Mouse (Mus musculus) liver, embryonic 12.5 days (tissue): ENCODE results near the gene Aox4. TPM values are rescaled to one million over a fixed set of nuclear protein-coding genes. Genes with fewer than 3 reads are reported as not detected.
A peak's percentile ranks its signal among the peaks of the same experiment; 100 is the strongest.

ENCODE experiments used
- ATAC-seq: fragments of 200-750 bp; cut with Nextera tagmentation; 2 replicates; pipeline ENCODE4 v1.8.0; 2017; ENCODE audit warnings: moderate number of reproducible peaks, mild to moderate bottlenecking, moderate library complexity
- H3K27ac ChIP-seq: fragments of 300-500 bp; sonication (generic); 2 replicates; pipeline ENCODE4 v1.5.1; 2016; ENCODE audit warnings: mild to moderate bottlenecking
- H3K27me3 ChIP-seq: fragments of 300-500 bp; sonication (generic); replicated peaks from 2 replicates; pipeline ENCODE4 v1.6.1; 2016; ENCODE audit warnings: mild to moderate bottlenecking, moderate library complexity
- H3K36me3 ChIP-seq: fragments of 300-500 bp; sonication (generic); 2 replicates; pipeline ENCODE4 v1.6.1; 2016; ENCODE audit warnings: mild to moderate bottlenecking, moderate library complexity
- H3K4me1 ChIP-seq: fragments of 300-500 bp; sonication (generic); 2 replicates; pipeline ENCODE4 v1.6.1; 2016
- H3K4me2 ChIP-seq: fragments of 300-500 bp; sonication (generic); 2 replicates; pipeline ENCODE4 v1.6.1; 2016; ENCODE audit warnings: mild to moderate bottlenecking, moderate library complexity
- H3K4me3 ChIP-seq: fragments of 300-500 bp; sonication (generic); 2 replicates; pipeline ENCODE4 v1.5.1; 2016; ENCODE audit warnings: mild to moderate bottlenecking, moderate library complexity
- H3K9ac ChIP-seq: fragments of 300-500 bp; sonication (generic); 2 replicates; pipeline ENCODE4 v1.6.1; 2016; ENCODE audit warnings: mild to moderate bottlenecking, moderate library complexity
- H3K9me3 ChIP-seq: fragments of 300-500 bp; sonication (generic); replicated peaks from 2 replicates; pipeline ENCODE4 v1.6.1; 2016; ENCODE audit warnings: mild to moderate bottlenecking, moderate library complexity
- WGBS: fragments of 180-500 bp; shearing (Covaris S2); methylation state at CpG from one replicate; pipeline ENCODE4 v1.1.7; 2016; ENCODE audit not compliant: insufficient replicate concordance; 5-methylcytosine and 5-hydroxymethylcytosine counted together
- polyA plus RNA-seq: library from polyadenylated mRNA; unstranded; fragments of >200 nt; fragmentation: Nextera tagmentation; extraction: Ambion mirVana; gene quantifications from 2 replicates; pipeline ENCODE4 v1.2.1, GENCODE M21; 2016

Gene Aox4
- polyA plus RNA-seq, result 0.82 and 0.85 TPM in 2 replicates

GRCm38 (mm10) chr1:58210203-58210602 lies at the start of gene Aox4:
Gene Aox4, plus strand, starts transcription at chr1:58210397.
- Histone ChIP-seq H3K27ac (no peak within 1 kb of the TSS), H3K9me3 (no peaks in the 10 kb centered on the region), H3K4me3 (no peak within 1 kb of the TSS), H3K27me3 (no peaks in the 10 kb centered on the region), H3K36me3 (no peaks in the 10 kb centered on the region), H3K4me2 (no peak within 1 kb of the TSS), H3K4me1 (no peaks in the 10 kb centered on the region), H3K9ac (no peak within 1 kb of the TSS)
- no peak for ATAC-seq
- 68% methylated on average over 17 of the region's 17 CpGs for WGBS

DNA sequence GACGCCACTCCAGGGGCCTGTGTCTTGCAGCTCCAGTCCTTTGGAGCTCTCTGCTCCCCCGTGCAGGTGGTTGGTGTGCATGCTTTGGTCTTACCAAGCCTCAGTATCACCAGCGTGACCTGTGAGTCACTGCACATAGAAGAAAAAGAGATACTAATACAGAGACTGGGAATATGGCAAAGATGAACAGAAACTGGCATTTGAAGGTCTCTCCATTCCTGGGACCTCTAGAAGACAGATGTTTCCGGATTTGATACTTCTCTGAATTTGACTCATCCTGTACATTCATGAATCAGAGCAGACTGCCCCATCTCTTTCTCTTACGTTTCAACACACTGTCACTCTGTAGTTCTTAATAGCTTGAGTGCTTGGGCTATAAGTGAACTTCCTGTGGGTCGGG lies 40.3 kb upstream of the Aox4 start:
- no peaks in the 10 kb centered on the region for H3K36me3 ChIP-seq
- no peak overlapping the region for H3K4me3 ChIP-seq
- 56% methylated on average over 6 of the region's 6 CpGs for WGBS
- no peak for ATAC-seq
- H3K27ac ChIP-seq, result no peak overlapping the region
- H3K9ac ChIP-seq, result no peak overlapping the region
- H3K4me1 ChIP-seq, result no peaks in the 10 kb centered on the region
- no peaks in the 10 kb centered on the region for H3K27me3 ChIP-seq
- H3K9me3 ChIP-seq, result no peaks in the 10 kb centered on the region
- no peak overlapping the region for H3K4me2 ChIP-seq

DNA sequence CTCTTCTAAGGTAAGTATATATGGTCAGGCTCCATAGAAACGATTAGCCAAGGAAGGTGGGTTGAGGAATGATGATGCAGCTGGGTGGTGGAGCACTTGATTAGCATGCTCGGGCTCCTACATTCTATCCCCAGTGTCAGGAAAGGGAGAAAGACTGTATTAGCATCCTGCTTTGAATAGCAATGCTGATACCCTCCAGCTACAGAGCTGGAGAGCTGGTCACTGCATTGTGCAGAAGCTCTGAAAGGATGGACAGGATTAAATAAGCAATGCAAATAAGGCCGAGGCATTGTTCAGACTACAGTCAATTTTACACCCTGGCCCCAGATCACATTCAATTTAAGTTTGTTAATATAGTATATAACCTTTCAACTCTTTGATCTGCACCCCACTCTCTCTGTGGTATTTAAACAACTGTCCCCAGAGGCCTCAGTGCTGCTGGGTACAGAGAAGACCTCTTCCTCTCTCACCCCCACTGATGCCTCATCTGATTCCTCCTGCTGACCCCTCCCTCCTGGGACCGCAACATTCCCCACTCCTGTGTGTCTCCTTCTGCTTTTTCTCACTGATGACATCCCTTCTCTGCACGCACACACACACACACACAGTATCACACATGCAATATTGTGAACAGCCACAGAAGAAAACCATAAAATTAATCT lies 21.6 kb upstream of the Aox4 start:
- Histone ChIP-seq H3K4me2 (no peak overlapping the region), H3K9ac (no peak overlapping the region), H3K27ac (no peak overlapping the region), H3K4me1 (no peaks in the 10 kb centered on the region), H3K4me3 (no peak overlapping the region), H3K36me3 (no peaks in the 10 kb centered on the region), H3K27me3 (no peaks in the 10 kb centered on the region), H3K9me3 (no peaks in the 10 kb centered on the region)
- WGBS, result 59% methylated on average over 5 of the region's 5 CpGs
- ATAC-seq, result no peak

DNA sequence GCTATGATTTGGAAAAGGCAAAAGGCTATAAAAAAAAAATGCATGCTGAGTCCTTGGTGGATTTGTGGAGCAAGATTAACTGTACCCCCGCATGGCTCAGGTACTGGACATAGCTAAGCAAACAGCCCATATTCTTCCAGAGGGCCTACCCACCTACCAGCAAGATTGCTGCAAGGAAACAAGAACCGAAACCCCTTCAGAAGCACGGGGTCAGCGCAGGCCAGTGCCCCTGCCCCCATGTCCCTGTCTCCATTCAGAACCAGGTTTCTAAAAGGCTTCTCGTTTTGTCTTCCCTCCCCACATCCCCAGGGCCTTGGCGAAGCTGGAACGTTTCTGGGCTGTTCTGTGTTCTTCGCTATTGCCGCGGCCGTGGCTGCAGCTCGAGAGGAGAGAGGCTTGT lies 15.9 kb upstream of the Aox4 start:
- no peaks in the 10 kb centered on the region for H3K4me1 ChIP-seq
- H3K9me3 ChIP-seq, result no peaks in the 10 kb centered on the region
- H3K36me3 ChIP-seq, result no peaks in the 10 kb centered on the region
- no peak overlapping the region for H3K27ac ChIP-seq
- no peaks in the 10 kb centered on the region for H3K27me3 ChIP-seq
- H3K9ac ChIP-seq, result no peak overlapping the region
- 76% methylated on average over 12 of the region's 12 CpGs for WGBS
- no peak overlapping the region for H3K4me3 ChIP-seq
- ATAC-seq, result no peak
- no peak overlapping the region for H3K4me2 ChIP-seq

GRCm38 (mm10) chr1:58194988-58195387 lies 15.2 kb upstream of the Aox4 start:
- no peak overlapping the region for H3K4me3 ChIP-seq
- no peaks in the 10 kb centered on the region for H3K27me3 ChIP-seq
- H3K4me1 ChIP-seq, result no peaks in the 10 kb centered on the region
- no peak overlapping the region for H3K9ac ChIP-seq
- no peaks in the 10 kb centered on the region for H3K9me3 ChIP-seq
- no peak for ATAC-seq
- 56% methylated on average over 3 of the region's 3 CpGs for WGBS
- no peak overlapping the region for H3K27ac ChIP-seq
- H3K36me3 ChIP-seq, result no peaks in the 10 kb centered on the region
- H3K4me2 ChIP-seq, result peak overlapping the region; percentile 23

GRCm38 (mm10) chr1:58195541-58195940 lies 14.7 kb upstream of the Aox4 start:
- WGBS, result 10% methylated on average over 10 of the region's 10 CpGs
- Histone ChIP-seq H3K4me3 (no peak overlapping the region), H3K36me3 (no peaks in the 10 kb centered on the region), H3K4me1 (no peaks in the 10 kb centered on the region), H3K27ac (no peak overlapping the region), H3K27me3 (no peaks in the 10 kb centered on the region), H3K9ac (no peak overlapping the region), H3K4me2 (peak overlapping the region; percentile 23), H3K9me3 (no peaks in the 10 kb centered on the region)
- no peak for ATAC-seq

GRCm38 (mm10) chr1:58197023-58197422 lies 13.2 kb upstream of the Aox4 start:
- no peaks in the 10 kb centered on the region for H3K9me3 ChIP-seq
- no peaks in the 10 kb centered on the region for H3K27me3 ChIP-seq
- WGBS, result 67% methylated on average over 9 of the region's 9 CpGs
- H3K27ac ChIP-seq, result no peak overlapping the region
- H3K4me1 ChIP-seq, result no peaks in the 10 kb centered on the region
- no peaks in the 10 kb centered on the region for H3K36me3 ChIP-seq
- H3K4me2 ChIP-seq, result no peak overlapping the region
- ATAC-seq, result no peak
- H3K9ac ChIP-seq, result no peak overlapping the region
- no peak overlapping the region for H3K4me3 ChIP-seq

GRCm38 (mm10) chr1:58198386-58198785 lies 11.8 kb upstream of the Aox4 start:
- no peaks in the 10 kb centered on the region for H3K4me1 ChIP-seq
- no peak overlapping the region for H3K4me3 ChIP-seq
- 53% methylated on average over 4 of the region's 4 CpGs for WGBS
- no peaks in the 10 kb centered on the region for H3K27me3 ChIP-seq
- no peaks in the 10 kb centered on the region for H3K36me3 ChIP-seq
- no peaks in the 10 kb centered on the region for H3K9me3 ChIP-seq
- H3K4me2 ChIP-seq, result no peak overlapping the region
- no peak overlapping the region for H3K9ac ChIP-seq
- ATAC-seq, result no peak
- H3K27ac ChIP-seq, result no peak overlapping the region

DNA sequence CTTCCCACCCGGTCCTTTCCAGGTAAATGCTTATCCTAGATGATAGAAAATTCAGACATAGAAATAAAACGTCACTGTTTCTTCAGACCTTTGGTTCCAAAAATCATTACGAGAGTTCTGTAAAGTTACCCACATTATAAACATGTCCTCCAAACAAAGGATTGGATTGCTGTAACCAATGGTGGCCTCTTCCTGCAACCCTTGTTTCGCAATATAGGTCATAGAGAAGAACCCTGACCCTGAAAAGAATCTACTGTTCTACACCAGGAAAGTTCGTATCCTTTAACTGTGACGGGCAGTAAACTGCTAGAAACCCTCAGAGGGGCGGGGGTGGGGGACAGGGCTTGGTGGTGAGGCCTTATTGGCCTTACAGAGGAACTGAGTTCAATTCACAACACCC lies 2.6 kb downstream of the Aox4 start:
- no peak overlapping the region for H3K27ac ChIP-seq
- no peaks in the 10 kb centered on the region for H3K36me3 ChIP-seq
- ATAC-seq, result no peak
- no peaks in the 10 kb centered on the region for H3K27me3 ChIP-seq
- no peak overlapping the region for H3K4me3 ChIP-seq
- 65% methylated on average over 7 of the region's 7 CpGs for WGBS
- no peaks in the 10 kb centered on the region for H3K9me3 ChIP-seq
- no peak overlapping the region for H3K4me2 ChIP-seq
- no peak overlapping the region for H3K9ac ChIP-seq
- no peaks in the 10 kb centered on the region for H3K4me1 ChIP-seq

DNA sequence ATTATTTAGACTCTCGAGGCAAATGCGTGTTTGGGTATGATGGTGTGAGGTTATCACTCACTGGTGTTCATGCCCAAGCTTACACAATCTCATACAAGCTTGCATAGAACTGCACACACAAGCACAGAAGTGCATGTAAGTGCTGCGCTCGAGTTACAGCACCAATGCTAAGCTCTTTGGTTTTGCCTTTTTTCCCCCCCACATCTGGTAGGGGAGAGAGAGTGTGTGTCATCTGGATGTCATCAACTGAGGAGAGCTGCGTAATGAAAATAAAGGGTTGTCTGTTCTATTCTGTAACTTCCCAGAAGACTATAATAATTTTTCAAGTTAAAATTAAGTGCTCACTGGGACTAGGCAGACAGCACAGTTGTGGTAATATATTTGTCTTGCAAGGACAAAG lies 3.6 kb downstream of the Aox4 start:
- WGBS, result 70% methylated on average over 5 of the region's 5 CpGs
- Histone ChIP-seq H3K27me3 (no peaks in the 10 kb centered on the region), H3K4me2 (no peak overlapping the region), H3K36me3 (no peaks in the 10 kb centered on the region), H3K27ac (no peak overlapping the region), H3K4me3 (no peak overlapping the region), H3K9me3 (no peaks in the 10 kb centered on the region), H3K4me1 (no peaks in the 10 kb centered on the region), H3K9ac (no peak overlapping the region)
- no peak for ATAC-seq

DNA sequence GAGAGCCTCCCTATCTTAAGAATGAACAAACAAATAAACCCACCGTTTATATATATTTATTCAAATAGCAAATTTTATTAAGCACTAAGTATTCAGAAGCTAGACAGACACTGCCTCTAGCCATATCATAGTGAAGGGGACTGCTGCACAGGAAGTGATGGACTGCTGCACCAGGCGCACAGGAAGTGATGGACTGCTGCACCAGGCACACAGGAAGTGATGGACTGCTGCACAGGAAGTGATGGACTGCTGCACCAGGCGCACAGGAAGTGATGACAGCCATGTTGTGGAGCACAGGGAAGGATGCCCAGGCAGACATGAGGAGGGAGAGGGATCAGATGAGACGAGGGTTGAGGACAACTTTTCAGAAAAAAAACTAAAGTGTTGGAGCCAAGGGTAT lies 5.2 kb downstream of the Aox4 start:
- Histone ChIP-seq H3K4me2 (no peak overlapping the region), H3K27me3 (no peaks in the 10 kb centered on the region), H3K36me3 (no peaks in the 10 kb centered on the region), H3K4me3 (no peak overlapping the region), H3K27ac (no peak overlapping the region), H3K4me1 (no peaks in the 10 kb centered on the region), H3K9ac (no peak overlapping the region), H3K9me3 (no peaks in the 10 kb centered on the region)
- no peak for ATAC-seq
- 59% methylated on average over 4 of the region's 4 CpGs for WGBS

DNA sequence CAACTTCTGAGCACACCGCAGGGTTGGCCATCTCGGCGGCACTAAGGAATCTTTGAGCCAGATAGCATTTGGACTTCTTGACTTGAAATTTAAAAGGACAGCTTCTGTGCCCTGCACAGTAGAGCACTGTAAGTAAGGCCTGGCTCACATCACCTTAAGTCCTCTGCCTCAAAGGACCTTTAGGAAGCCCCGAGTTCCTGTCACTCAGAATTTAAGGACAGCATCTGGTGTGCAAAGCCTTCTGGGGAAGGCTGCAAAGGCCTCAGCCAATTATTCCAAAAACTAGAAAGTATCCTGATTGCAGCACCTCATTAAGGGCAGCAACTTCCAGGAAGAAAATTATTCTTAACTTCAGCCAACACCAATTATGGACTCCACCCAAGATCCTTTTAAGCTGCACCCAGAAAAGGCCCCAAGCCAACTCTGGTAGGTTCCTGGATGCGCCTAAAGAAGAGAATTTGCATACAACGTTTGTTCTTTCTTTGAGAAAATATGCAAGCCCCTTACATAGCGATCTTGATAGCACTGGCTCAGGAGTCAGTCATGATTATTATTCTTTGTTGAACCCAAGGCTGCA lies 5.8 kb downstream of the Aox4 start:
- no peak overlapping the region for H3K4me2 ChIP-seq
- ATAC-seq, result no peak
- WGBS, result 78% methylated on average over 7 of the region's 7 CpGs
- H3K4me1 ChIP-seq, result no peaks in the 10 kb centered on the region
- no peaks in the 10 kb centered on the region for H3K36me3 ChIP-seq
- no peak overlapping the region for H3K4me3 ChIP-seq
- no peaks in the 10 kb centered on the region for H3K27me3 ChIP-seq
- H3K9ac ChIP-seq, result no peak overlapping the region
- H3K27ac ChIP-seq, result no peak overlapping the region
- H3K9me3 ChIP-seq, result no peaks in the 10 kb centered on the region

- no peaks in the 10 kb centered on the region for H3K27me3 ChIP-seq
- H3K27ac ChIP-seq, result no peak overlapping the region
- no peak for ATAC-seq
- no peaks in the 10 kb centered on the region for H3K4me1 ChIP-seq
- WGBS, result 80% methylated on average over 6 of the region's 6 CpGs
- H3K36me3 ChIP-seq, result no peaks in the 10 kb centered on the region
- H3K9me3 ChIP-seq, result no peaks in the 10 kb centered on the region
- H3K4me2 ChIP-seq, result no peak overlapping the region
- H3K4me3 ChIP-seq, result no peak overlapping the region
- no peak overlapping the region for H3K9ac ChIP-seq
These were observed 10.9 kb downstream of the Aox4 start for GRCm38 (mm10) chr1:58221070-58221469.
